Mouse (Mus musculus) lung, embryonic 14.5 days (tissue): ENCODE results near the gene Gm20388. TPM values are rescaled to one million over a fixed set of nuclear protein-coding genes. Genes with fewer than 3 reads are reported as not detected.

Source experiments
- ATAC-seq: fragments of 200-750 bp; cut with Nextera tagmentation; 2 replicates; pipeline ENCODE4 v1.8.0; 2017; ENCODE audit warnings: mild to moderate bottlenecking, moderate TSS enrichment, moderate library complexity; ENCODE audit not compliant: insufficient read depth
- DNase-seq: peaks from one replicate; pipeline ENCODE4 v3.0.0-alpha.2; 2015
- H3K27ac ChIP-seq: fragments of 300-500 bp; sonication (generic); 2 replicates; pipeline ENCODE4 v1.5.1; 2014; ENCODE audit warnings: low read depth, mild to moderate bottlenecking, moderate library complexity
- H3K27me3 ChIP-seq: fragments of 300-500 bp; sonication (generic); 2 replicates; pipeline ENCODE4 v1.6.1; 2014; ENCODE audit warnings: low read length, control low read depth; ENCODE audit not compliant: insufficient read depth
- H3K36me3 ChIP-seq: fragments of 300-500 bp; sonication (generic); 2 replicates; pipeline ENCODE4 v1.6.1; 2014; ENCODE audit warnings: control low read depth; ENCODE audit not compliant: insufficient read depth
- H3K4me1 ChIP-seq: fragments of 300-500 bp; sonication (generic); 2 replicates; pipeline ENCODE4 v1.6.1; 2014; ENCODE audit warnings: antibody characterized with exemption, control low read depth; ENCODE audit not compliant: insufficient read depth
- H3K4me2 ChIP-seq: fragments of 300-500 bp; sonication (generic); 2 replicates; pipeline ENCODE4 v1.6.1; 2014; ENCODE audit warnings: mild to moderate bottlenecking
- H3K4me3 ChIP-seq: fragments of 300-500 bp; sonication (generic); 2 replicates; pipeline ENCODE4 v1.5.1; 2014; ENCODE audit warnings: low read depth, low read length
- H3K9ac ChIP-seq: fragments of 300-500 bp; sonication (generic); 2 replicates; pipeline ENCODE4 v1.6.1; 2014
- H3K9me3 ChIP-seq: fragments of 300-500 bp; sonication (generic); 2 replicates; pipeline ENCODE4 v1.6.1; 2016; ENCODE audit warnings: low read depth, low read length, control low read depth
- CTCF ChIP-seq: IDR thresholded peaks from 2 replicates; pipeline ENCODE4 v1.5.1; 2016; ENCODE audit warnings: antibody characterized with exemption, low read depth
- WGBS: fragments of 180-500 bp; shearing (Covaris S2); extraction: QIAGEN DNeasy Blood & Tissue Kit; methylation state at CpG from one replicate; pipeline ENCODE4 v1.1.7; 2014; 5-methylcytosine and 5-hydroxymethylcytosine counted together
- polyA plus RNA-seq: library from polyadenylated mRNA; unstranded; fragments of >200 nt; fragmentation: Nextera tagmentation; extraction: Ambion mirVana; gene quantifications from 2 replicates; pipeline ENCODE4 v1.2.1, GENCODE M21; 2014

Gene Gm20388
- polyA plus RNA-seq, 1 experiment from 2014 or later = not detected

DNA sequence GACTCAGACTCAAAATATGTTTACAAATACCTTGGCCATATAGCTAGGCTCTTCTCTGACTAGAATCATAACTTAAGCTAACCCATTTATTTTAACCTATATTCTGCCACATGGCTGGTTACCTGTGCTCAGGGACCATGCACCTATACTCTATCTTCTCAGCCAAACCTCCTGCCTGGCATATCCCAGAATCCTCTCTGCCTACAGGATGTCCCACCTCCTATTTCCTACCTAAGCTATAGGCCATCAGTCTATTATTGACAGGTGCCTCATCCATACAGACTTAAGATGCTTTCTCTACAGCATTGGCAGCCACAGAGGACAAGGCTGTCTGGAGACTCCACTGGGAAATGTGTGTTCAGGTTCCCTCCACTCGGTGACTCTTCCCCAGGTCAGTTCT is 1468.7 kb downstream of the Gm20388 start:
- no peak for DNase-seq
- H3K4me1 ChIP-seq = peaks cover 15% of the 10 kb centered on the region
- no peak overlapping the region for H3K4me3 ChIP-seq
- no peaks in the 10 kb centered on the region for H3K9me3 ChIP-seq
- WGBS = 69% methylated on average over 1 of the region's 1 CpGs
- no peak for TF ChIP-seq CTCF
- no peak overlapping the region for H3K27ac ChIP-seq
- H3K9ac ChIP-seq = no peak overlapping the region
- ATAC-seq = no peak
- H3K27me3 ChIP-seq = no peaks in the 10 kb centered on the region
- no peak overlapping the region for H3K4me2 ChIP-seq
- no peaks in the 10 kb centered on the region for H3K36me3 ChIP-seq

DNA sequence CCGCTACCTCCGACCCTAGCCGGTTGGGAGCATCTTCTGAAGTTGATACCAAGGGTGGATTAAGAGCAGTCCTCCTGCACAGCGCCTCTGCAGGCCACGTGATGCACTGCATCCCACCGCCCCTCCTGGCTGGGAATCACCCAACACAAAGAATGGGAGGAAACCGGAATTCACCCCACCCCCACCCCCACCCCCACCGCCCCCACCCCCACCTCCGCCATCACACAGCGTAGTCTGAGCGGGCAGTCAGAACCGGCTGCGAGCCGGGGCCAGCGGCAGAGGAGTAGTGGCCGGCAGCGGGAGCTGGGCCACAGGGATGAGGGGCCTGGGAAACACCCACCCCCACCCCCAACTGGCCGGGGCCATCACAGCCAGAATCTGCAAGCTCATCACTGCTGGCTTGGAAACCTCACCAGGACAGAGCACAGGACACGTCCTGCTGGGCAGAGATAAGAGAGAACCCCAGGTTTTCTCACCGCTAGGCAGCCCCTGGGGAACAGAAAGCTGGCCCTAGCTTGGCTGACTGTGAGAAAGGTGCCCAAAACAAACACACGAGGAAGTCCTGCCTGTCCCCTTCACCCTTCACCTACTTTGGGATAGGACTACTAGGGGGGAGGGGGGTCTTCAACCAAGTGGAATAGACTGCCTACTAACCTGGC is 1472.1 kb downstream of the Gm20388 start:
- under 1% methylated on average over 20 of the region's 21 CpGs for WGBS
- Histone ChIP-seq H3K9me3 (no peaks in the 10 kb centered on the region), H3K36me3 (no peaks in the 10 kb centered on the region), H3K4me2 (peak overlapping the region; percentile 63), H3K27me3 (no peaks in the 10 kb centered on the region), H3K4me1 (peaks cover 10% of the 10 kb centered on the region), H3K27ac (peak overlapping the region; percentile 55; the same call in 1 of the 2 replicates), H3K9ac (peak overlapping the region; percentile 48), H3K4me3 (peak overlapping the region; percentile 27)
- TF ChIP-seq CTCF = peak; percentile 90
- ATAC-seq (peak; percentile 79), DNase-seq (peak; percentile 92)

DNA sequence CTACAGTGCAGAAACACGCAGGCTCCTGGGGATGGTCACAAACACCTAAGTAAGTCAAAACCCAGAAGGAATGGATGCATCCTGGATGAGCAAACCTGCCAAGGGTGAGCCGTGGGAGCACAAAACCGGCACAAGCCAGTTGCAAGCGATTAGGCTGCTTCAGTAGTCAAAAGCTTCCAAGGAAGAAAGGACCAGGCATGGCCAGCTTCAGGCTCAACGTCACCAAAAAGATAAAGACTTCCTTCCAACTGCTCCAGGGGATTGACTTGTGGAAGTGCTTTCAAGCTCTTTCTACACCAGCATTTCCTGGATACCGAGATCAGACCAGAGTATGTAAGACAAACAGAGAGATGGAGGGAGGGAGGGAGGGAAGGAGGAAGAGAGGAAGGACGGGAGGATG is 1474.9 kb downstream of the Gm20388 start:
- WGBS = 40% methylated on average over 7 of the region's 7 CpGs
- no peak overlapping the region for H3K27ac ChIP-seq
- H3K9ac ChIP-seq = no peak overlapping the region
- TF ChIP-seq CTCF = no peak
- no peak overlapping the region for H3K4me2 ChIP-seq
- DNase-seq (no peak), ATAC-seq (no peak)
- H3K36me3 ChIP-seq = no peaks in the 10 kb centered on the region
- H3K4me1 ChIP-seq = peaks cover 4% of the 10 kb centered on the region; the same call in 1 of the 2 replicates
- H3K27me3 ChIP-seq = peaks cover 9% of the 10 kb centered on the region; the same call in 1 of the 2 replicates
- no peak overlapping the region for H3K4me3 ChIP-seq
- H3K9me3 ChIP-seq = no peaks in the 10 kb centered on the region

DNA sequence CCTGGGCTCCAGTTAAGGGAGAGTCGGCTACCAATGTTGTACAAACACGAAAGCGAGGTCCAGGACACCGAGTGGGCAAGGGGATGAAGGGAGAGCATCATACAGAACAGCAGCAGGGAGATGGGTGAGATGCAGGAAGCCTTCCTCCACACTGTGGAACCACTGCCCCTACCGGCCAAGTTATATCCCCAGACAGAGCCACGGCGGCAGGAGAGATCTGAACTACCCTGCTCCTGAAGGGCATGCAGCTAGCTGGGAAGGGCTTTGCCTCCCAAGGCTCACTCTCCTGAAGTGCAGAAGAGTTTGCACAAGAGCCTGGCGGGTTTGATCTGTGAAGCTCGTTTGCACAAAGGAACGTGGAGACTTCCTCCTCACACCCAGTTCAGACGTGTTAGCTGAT is 1480.0 kb downstream of the Gm20388 start:
- Histone ChIP-seq H3K4me1 (peaks cover 15% of the 10 kb centered on the region), H3K4me3 (no peak overlapping the region), H3K27me3 (peaks cover 48% of the 10 kb centered on the region), H3K9me3 (no peaks in the 10 kb centered on the region), H3K36me3 (no peaks in the 10 kb centered on the region), H3K27ac (no peak overlapping the region), H3K4me2 (0 out of 2 replicates have a peak overlapping the region, but pooled peaks have one; percentile 3), H3K9ac (no peak overlapping the region)
- ATAC-seq = peak; percentile 74
- WGBS = 12% methylated on average over 11 of the region's 11 CpGs
- peak; percentile 78 for DNase-seq
- TF ChIP-seq CTCF = peak; percentile 86

GRCm38 (mm10) chr8:121391254-121391653 is 1480.6 kb downstream of the Gm20388 start:
- peak; percentile 22 for DNase-seq
- Histone ChIP-seq H3K27ac (no peak overlapping the region), H3K9ac (no peak overlapping the region), H3K4me3 (no peak overlapping the region), H3K27me3 (peaks cover 49% of the 10 kb centered on the region), H3K36me3 (no peaks in the 10 kb centered on the region), H3K4me1 (peaks cover 16% of the 10 kb centered on the region), H3K4me2 (0 out of 2 replicates have a peak overlapping the region, but pooled peaks have one; percentile 3), H3K9me3 (no peaks in the 10 kb centered on the region)
- 6% methylated on average over 9 of the region's 9 CpGs for WGBS
- ATAC-seq = no peak
- TF ChIP-seq CTCF = no peak

DNA sequence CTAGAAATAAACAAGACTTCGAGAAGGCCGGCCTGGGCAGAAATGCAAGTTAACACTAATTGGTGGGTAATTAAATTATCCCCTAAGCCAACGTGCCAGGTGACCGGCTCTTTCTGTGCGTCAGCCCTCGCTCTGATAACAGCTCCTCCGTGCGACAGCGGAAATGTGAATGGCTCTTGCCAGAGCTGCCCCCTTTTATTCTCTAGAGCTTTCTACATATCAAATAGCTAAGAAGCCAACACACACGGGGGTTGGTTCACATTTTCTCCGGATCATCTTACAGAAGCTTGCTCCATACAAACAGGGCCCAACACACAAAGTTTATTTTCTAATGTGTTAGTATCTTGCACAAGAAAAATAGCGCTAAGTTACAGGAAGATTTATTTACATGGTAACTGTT is 1481.1 kb downstream of the Gm20388 start:
- Histone ChIP-seq H3K4me2 (no peak overlapping the region), H3K9ac (no peak overlapping the region), H3K9me3 (no peaks in the 10 kb centered on the region), H3K4me1 (peaks cover 16% of the 10 kb centered on the region), H3K4me3 (no peak overlapping the region), H3K36me3 (no peaks in the 10 kb centered on the region), H3K27ac (no peak overlapping the region), H3K27me3 (peaks cover 54% of the 10 kb centered on the region)
- peak; percentile 60 for DNase-seq
- TF ChIP-seq CTCF = no peak
- WGBS = 7% methylated on average over 12 of the region's 12 CpGs
- ATAC-seq = no peak

- Histone ChIP-seq H3K4me1 (peaks cover 16% of the 10 kb centered on the region), H3K27me3 (peaks cover 61% of the 10 kb centered on the region)
- WGBS = 20% methylated on average over 10 of the region's 10 CpGs
Measured at GRCm38 (mm10) chr8:121392482-121392881, 1481.8 kb downstream of the Gm20388 start.

More at GRCm38 (mm10) chr8:121392482-121392881, 1481.8 kb downstream of the Gm20388 start:
- ATAC-seq = no peak
- Histone ChIP-seq H3K9ac (no peak overlapping the region), H3K9me3 (no peaks in the 10 kb centered on the region), H3K4me2 (no peak overlapping the region), H3K4me3 (no peak overlapping the region), H3K36me3 (no peaks in the 10 kb centered on the region), H3K27ac (no peak overlapping the region)
- TF ChIP-seq CTCF = no peak
- DNase-seq = no peak
